Mouse (Mus musculus): ENCODE data around the gene Arid1b.
A peak's percentile ranks its signal among the peaks of the same experiment; 100 is the strongest.

Gene Arid1b

DNA sequence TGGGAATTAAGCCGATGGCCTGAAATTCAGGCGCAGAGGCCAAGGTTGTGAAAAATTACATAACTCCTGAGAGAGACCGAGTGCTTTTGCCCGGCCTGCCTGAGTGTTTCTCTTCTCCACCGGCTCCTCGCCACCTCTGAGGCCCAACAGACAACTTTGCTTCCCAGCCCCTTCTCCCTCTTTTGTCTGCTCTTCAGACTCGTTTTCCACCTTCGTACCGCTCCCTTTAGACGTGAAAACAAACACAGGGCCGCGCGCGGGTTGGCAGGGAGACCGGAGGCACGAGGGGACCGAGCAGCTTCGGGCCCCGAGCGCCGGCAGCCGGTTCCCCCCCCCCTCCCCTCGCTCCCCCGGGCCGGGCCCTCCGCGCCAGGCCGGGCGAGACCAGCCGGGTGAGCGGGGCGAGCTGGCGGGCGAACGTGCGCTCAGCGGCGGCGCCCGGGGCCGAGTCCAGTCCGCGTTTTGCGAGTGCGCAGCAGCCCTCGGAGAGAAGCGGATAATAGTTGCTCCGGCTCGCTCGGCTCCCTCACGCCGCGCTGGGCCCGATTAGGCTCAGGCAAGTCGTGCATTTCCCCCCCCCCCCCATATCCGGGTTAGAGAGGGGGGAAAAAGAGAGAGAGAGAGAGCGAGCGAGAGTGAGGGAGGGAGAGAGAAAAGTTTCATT is at the start of gene Arid1b:
Arid1b (plus strand) TSS at position 493 of the 664 bp plus-strand sequence.
- peak; percentile 89 to 93 for DNase-seq

DNA sequence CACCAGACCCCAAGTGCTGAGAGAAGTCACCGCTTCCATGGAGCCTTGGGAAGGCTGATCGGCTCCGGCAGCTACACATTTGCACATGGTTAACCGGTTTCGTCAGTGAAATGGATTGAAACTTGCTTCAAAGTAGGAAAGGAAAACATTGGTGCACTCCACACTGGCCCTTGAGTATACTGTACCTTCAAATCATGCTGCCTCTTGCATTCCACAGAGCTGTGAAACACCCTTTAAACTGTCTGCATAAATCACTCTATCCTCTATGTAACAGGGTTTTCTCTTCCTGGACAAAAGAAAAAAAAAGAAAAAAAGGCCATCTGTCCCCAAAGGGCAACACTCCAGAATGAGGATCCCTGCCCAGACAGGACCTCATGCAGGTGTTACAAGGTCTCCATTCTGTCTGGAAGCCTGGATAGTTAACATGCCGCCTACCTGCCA is 48.8 kb upstream of the Arid1b start:
- DNase-seq: peak in 1 of 2 experiments; percentile 23

DNA sequence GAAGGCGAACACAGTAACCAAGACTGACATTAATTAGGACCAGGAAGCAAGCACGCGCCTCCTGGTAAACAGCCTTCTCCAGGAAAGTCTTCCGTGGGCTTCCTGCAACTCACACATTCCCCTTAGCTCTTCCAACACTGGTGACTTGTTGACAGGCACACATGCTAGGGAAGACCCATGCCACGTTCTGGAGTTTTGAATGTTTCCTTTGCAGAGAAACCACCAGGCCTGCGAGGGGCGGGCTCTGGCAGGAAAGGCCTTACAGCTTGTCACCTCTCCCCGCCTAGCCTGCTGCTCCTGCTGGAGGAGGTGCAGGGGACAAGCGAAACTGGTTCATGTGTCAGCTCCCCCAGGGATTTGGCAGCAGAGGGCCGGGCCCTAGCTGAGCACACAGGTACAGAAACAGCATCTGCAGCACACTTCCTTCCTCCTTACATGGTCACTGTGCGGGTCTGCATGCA is 48.2 kb upstream of the Arid1b start:
- DNase-seq: peak; percentile 60 to 82

DNA sequence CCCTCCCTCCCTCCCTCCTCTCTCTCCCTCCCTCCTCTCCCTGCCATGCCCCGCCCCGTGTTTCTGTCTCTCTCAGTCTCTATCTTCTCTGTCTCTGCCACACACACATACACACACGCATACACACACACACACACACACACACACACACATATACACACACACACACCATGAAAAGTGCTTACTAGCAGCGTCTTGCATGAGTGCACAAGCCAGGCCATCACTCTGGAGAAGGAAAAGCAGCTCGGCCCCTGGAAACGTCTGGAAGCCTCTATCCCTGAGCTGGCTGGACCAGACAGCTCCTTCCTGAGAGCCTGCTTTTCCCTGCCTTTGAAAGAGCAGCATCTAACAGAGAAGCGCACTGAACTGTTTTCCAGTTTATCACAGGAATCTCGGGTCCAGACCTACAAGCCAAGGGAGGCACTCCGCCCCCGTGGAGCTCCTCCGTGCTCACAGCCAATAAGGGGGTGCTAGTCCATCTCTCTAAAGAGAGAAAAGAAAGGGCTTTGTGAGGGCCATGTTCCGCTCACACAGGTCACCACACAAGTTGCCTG is 47.6 kb upstream of the Arid1b start:
- peak in 1 of 2 experiments; percentile 10 for DNase-seq

DNA sequence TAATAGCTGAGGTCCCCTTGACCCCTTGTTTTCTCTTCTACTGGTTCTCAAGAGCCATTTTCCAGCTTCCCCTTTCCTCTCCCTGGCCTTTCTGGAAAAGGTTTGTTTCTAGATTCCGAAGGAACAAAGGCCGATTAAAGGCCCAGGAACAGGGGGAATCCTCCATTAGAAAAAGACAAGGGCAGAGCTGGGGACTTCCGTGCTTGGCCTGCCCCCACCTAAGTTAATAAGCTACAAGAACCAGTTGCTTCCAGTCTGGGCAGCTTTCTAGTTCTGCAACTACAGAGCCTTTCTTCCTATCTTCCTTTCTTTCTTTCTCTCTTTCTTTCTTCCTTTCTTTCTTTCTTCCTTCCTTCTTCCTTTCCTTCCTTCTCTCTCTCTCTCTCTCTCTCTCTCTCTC is 47.1 kb upstream of the Arid1b start:
- DNase-seq: no peak

DNA sequence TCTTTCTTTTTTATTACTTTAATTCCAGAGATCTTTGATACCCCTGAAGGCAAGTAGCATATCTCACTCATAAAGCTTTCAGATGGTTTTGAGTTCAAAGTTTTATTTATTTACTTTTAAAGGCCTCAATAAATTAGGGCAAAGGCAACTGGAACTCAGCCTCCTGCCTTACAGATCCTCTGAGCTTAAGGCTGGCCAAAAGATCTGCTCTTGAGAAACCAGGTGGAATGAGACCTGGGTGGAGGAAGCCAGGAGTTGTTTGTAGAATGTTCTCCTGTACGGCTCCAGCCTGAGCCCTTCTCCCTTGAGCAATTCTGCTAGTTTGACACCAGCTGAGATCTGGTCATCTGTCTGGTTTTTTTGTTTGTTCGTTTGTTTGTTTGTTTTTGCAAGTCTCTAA is 46.7 kb upstream of the Arid1b start:
- DNase-seq: no peak

DNA sequence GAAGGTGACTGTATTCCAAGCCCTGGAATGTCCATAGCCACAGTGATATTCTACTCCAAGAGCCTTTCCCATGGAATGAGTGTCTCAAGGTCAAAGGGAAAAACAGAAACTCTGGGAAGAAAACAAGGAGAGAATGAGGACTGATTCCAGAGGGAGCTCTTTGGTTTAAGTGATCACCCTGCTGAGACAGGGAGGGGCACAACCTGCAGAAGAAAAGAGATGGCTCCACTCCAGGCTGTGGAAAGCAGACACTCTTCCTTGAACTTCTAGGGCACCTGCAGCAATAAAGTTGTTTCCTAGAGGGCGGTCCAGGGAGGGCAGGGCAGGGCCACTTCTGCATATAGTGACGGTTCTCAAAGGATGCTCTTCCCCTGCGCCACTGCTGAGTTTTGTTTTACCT is 45.6 kb upstream of the Arid1b start:
- DNase-seq: no peak

DNA sequence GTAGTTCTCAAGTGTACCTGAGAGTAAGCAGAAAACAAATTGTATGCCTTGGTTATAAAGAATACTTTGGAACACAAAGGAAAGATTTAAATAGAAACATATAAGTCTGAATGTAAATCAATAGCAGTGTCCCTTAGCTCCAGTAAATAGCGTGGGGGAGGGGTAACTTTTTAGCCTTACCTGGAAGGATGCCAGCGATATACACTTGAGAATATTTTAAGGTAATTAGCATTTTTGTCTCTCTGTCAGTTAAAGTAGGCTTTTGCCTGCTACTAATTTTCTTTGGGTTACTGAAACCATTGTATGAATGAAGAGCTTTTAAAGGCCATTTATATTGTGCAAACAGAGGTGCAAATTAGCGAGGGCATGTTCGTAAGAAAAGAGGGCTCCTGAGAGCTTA is 39.7 kb upstream of the Arid1b start:
- DNase-seq: no peak

DNA sequence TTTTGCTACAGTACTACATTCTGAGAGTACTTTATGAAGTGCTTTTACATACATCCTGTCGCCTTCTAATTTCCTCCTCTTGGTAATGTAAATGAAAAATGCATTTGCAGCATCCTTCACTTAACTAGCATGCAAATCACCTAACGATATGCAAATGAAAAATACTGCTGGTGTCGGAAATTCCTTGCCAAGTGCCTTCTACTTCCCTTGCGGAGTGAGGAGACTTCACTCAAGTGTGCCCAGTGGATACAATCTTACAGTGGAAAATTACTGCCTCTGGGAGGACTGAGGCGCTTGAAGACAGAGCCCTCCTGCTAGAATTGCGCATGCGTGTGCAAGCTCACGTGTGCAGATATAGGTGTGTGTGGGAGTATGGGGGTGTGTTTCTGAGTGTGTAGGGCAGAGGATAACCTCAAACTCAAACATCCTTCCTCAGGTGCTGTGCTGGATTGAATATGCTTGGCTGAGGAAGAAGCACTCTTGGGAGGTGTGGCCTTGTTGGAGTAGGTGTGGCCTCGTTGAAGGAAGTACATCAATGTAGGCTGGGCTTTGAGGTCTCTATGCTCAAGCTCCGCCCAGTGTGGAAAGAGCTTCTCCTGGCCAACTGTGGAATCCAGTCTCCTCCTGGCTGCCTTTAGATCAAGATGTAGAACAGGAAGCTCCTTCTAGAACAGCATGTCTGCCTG is 29.8 kb upstream of the Arid1b start:
- DNase-seq: no peak

DNA sequence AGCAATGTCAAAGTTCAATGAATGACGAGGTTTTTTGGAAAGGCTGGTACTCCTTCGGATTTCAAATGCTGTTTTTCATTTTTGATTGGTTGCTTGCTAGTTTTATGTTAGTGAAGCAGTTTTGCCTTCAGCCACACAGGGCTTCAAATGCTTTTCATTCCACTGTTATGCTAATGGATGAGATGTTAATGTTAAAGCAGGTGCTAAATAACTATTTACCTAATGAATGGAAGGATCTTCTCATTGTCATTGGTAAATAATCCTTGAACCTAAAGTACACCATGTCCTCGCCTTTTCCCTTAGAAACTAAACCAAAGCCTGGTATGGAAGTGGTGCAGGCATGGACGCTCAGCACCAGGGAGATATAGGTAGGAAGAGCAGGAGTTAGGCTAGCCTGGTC is 26.9 kb upstream of the Arid1b start:
- DNase-seq: no peak

DNA sequence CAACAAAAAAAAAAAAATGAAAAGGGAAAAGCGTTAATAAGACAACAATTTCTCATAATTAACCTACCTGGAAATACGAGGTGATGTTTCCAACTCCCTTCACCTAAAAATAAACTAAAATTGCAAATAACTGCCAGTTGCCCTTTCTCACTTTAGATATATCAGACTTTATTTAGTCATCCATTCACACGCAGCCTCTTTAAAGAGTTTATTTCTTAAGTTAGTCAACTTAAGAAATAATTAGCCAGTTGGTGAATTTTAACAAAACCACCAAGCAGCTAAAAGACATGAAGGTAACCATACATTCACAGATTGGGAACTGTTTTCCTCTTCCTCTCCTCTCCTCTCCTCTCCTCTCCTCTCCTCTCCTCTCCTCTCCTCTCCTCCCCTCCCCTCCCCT is 26.1 kb upstream of the Arid1b start:
- no peak for DNase-seq

DNA sequence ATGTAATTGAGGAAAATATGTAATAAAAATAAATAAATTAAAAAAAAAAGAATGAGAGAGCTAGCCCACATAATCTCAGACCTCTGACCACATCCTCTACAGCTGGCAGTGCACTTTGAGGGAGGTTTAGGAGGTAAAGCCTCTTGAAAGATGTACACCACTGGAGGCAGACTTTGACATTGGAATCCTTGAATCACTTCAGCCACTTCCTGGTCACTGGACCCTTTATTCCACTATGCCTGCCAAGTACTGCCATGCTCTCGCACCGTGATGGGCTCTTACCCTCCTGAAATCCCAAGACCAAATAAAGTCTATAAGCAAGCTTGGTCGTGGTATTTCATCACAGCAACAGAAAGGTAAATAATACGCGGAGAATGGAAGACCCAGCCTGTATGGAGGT is 25.3 kb upstream of the Arid1b start:
- DNase-seq: no peak

DNA sequence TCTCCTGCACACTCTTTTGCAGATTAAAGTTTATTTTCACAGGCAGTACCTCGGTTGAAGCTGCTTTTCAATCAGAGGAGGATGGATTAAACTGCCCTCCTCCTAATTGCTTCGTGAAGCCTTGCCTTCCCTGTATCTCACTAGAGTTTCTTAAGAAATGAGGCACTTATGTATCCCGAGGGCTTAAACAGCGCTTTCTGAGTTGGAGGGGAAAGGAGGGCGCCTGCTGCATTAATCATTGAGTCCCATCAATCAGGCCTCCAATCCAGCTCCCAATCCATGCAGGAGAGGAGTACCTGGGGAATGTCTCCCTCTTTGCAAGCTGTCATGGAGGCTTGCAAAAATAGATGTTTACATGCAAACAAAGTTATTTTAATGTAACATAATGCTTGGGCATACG is 21.9 kb upstream of the Arid1b start:
- DNase-seq: no peak

DNA sequence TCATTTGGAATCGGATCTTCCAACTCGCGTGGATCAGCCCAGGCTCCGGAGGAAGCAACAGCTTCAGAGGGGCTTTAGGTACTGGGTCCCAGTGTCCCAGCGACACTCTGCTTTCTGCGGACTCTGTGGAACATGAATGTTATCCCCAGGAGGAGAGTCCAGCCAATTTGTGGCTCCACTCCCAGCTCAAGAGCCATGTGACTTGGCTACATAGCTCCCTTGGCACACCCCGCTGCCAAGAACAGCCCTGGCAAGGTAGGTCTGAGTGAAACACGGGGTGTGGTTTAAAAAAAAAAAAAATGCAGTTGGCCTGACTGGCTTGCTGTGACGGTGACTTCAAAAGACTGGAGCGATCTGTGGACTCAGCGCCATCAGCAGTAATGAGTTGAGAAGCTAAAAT is 19.4 kb upstream of the Arid1b start:
- DNase-seq: peak; percentile 76 to 88

DNA sequence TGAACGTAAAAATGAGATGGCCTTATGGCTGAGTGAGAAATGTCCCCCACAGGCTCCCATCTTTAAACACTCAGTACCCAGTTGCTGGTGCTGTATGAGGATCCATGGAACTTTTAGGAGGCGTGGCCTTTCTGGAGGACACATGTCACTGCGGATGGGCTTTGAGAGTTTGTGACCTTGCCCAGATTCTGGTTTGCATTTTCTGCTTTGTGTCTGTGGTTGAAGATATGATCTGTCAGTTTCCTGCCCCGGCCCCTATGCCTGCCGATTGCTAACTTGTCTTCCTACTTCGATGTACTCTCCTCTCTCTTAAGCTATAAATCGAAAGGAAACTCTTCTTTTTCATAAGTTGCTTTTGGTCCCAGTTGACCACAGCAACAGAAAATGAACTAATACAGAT is 14.0 kb upstream of the Arid1b start:
- DNase-seq: no peak

DNA sequence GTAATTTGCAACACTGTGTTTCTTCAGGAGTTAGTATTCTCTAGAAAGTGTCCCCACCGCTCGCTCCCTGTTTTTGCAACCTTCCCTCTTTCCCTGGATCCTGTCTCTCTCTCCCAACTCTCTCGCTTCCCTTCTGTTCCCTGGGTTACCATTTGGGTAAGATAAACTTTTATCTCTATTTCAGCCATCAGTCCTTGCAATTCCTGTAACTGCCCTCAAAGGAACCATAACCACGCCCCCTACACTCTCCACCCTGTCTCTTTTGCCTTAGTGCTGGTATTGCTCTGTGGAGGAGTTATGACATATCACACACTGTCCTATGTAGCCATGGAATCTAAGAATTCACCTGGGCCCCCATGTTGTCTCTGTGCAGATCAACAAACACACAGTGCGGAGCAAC is 11.3 kb upstream of the Arid1b start:
- no peak for DNase-seq

DNA sequence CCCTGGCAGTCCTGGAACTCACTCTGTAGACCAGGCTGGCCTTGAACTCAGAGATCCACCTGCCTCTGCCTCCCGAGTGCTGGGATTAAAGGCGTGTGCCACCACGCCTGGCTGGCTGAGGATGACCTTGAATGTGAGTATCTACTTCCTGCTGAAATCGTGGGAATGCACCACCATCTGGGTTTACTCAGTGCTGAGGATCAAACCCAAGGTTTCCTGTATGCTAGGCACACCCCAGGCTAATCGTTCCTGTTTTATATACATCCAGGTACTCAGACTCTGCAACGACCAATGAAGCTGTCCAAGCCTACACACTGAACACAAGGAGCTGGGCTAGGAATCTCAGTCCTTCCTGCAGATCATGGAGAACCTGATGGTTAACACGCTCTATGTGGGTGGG is 9.4 kb upstream of the Arid1b start:
- DNase-seq: no peak

DNA sequence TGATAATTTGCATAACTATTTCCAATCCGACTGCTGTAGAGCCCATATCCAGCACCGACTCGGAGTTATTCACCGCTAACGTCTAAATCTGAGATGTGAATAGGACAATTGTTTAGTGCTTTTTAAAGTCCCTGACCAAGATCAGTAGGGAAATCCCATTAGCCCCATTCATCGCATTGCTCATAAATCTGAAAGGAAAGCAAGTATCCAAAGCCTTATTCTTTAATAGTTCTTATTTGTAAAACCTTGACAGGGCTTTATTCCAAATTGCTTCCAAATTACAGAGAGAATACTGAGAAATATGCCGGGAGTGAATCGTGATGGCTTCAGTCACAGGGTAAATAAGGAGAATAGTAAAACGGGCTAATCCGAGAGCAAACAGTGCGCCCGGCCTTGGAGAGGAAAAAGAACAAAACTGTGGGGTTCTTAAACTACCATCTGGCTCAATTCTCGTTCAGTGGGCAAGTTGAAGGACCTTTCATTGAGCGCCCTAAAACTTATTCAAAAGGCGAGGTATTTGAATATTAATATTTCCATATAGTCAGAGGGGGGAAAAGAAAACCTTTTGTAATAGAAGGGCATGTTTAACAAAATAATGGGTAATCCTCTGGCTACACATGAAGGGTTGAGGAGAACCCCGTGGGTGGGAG is 3.1 kb upstream of the Arid1b start:
- DNase-seq: no peak

DNA sequence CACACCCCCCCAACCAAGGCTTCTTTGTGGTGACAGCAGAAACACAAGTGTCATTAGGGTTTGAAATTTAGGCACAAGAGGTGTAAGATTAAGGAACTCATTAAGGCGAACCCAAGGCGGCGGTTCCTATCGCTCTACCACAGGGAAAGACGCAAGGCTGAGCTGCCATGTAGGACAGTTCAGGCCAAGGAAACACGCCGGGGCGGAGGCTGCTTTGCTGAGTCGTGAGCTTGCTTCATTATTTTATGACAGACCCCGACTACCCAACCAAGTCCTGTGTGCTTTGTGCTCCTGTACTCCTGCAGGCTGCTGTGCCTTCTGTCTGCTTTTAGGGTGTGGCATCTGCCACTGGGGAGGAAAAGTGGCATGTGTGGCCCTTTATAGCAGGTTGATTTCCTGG is 2.5 kb upstream of the Arid1b start:
- DNase-seq: no peak

DNA sequence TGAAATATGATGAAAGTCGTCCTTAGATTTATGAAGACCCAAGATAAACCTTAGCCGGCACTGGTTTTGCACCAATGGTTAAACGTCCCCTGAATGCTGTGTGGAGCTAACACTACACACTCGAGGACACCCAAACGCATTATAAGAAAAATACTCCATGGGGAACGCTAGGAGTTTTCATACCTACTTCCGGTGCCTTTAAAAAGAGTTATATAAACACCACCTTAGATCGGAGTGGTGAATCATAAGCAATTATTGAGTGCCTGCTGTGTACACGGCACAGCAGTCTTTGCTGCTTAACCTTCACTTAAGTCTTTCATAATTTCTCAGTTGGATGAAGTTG is 664 bp upstream of the Arid1b start:
- DNase-seq: no peak

DNA sequence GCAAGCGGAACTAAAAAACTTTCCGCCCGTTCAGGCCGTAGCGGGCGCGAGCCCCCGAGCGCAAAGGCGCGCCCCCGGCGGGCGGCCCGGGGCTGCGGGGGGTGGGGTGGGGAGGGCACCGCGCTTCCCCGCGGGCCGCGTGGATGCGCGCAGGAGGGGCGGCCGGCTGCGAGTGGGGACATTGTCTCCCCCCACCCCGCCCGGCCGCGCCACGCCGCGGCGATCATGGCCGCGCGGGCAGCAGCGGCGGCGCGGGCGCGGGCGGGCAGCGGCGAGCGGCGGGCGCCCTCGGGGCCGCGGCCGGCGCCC is 326 bp downstream of the Arid1b start:
- no peak for DNase-seq

DNA sequence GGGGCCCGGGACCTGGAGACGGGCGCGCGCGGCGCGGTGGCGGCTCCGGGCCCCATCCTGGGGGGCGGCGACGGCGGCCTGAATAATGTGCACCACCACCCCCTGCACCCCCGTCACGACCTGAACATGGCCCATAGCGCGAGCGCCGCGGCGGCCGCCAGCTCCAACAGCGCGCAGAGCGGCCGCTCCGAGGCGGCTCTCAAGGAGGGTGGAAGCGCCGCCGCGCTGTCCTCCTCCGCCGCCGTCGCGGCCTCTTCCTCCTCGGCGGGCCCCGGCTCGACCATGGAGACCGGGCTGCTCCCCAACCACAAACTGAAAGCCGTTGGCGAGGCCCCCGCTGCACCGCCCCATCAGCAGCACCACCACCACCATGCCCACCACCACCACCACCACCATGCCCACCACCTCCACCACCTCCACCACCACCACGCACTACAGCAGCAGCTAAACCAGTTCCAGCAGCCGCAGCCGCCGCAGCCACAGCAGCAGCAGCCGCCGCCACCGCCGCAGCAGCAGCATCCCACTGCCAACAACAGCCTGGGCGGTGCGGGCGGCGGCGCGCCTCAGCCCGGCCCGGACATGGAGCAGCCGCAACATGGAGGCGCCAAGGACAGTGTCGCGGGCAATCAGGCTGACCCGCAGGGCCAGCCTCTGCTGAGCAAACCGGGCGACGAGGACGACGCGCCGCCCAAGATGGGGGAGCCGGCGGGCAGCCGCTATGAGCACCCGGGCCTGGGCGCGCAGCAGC is 855 bp downstream of the Arid1b start:
- peak; percentile 79 to 88 for DNase-seq

DNA sequence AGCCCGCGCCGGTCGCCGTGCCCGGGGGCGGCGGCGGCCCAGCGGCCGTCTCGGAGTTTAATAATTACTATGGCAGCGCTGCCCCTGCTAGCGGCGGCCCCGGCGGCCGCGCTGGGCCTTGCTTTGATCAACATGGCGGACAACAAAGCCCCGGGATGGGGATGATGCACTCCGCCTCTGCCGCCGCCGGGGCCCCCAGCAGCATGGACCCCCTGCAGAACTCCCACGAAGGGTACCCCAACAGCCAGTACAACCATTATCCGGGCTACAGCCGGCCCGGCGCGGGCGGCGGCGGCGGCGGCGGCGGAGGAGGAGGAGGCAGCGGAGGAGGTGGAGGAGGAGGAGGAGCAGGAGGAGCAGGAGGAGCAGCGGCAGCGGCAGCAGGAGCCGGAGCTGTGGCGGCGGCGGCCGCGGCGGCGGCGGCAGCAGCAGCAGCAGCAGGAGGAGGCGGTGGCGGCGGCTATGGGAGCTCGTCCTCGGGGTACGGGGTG is 1.5 kb downstream of the Arid1b start:
- peak; percentile 83 to 88 for DNase-seq
